Mouse (Mus musculus) heart, adult 10 weeks (tissue): Measurements from ENCODE around the gene Tsc22d4. TPM values are rescaled to one million over a fixed set of nuclear protein-coding genes. Genes with fewer than 3 reads are reported as not detected.

Experiments
- polyA plus RNA-seq: library from polyadenylated mRNA; stranded (reverse); fragments of 350-450 nt; fragmentation: Illumina TruSeq; extraction: RNeasy Lipid Tissue Mini Kit (QIAGEN cat#74804); gene quantifications from one replicate; pipeline ENCODE4 v1.2.3, GENCODE M21; 2014; ENCODE audit warnings: low read depth, low replicate concordance

Tsc22d4 gene
- 177 TPM for polyA plus RNA-seq

DNA sequence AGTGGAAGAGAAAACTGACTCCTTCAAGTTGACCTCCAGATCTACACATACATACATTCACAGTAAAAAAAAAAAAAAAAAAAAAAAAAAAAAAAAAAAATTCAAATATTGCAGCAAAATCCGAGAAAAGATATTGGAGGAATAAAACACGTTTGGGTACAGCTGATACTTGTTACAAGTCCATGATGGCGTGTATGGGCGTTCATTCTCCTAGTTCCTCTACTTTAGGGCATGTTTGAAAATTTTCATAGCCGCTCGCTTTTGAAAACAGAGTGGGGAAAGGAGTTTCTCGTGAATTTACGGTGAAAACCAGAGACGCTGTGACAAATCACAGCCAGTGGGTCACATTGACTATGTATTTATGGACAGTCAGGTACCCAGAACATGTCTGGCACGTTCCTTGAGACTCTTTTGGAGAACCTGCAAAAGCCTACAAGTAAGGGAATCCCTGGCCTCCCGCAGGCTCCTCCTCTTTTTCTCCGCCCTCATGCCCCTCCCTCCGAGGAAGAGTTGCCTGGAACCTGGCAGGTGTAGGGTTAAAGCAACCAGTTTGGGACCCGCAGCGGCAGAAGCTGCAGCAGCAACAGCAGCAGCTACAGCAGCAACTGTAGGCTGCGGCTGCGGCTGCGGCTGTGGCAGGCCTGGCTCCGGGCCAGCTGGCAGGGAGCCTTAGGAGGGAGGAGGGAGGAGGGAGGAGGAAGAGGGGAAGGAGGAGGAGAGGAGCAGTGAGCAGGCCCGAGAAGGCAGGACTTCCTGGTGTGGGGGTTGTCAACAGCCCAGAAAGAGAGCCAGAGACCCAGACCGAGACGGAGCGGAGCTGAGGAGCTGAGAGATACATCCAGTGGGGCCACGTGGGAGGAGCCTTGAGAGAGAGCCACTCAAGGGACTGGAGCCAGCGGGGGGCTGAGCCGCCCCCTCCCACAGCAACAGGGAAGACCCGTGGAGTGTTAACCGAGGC is at the start of gene Tsc22d4:
Tsc22d4 (plus strand) TSS at position 517 of the 958 bp plus-strand sequence.

GRCm38 (mm10) chr5:137741023-137741931 is 4.3 kb upstream of the Tsc22d4 start, which contains the start of gene Nyap1:
Nyap1 (minus strand) TSS chr5:137741607.

DNA sequence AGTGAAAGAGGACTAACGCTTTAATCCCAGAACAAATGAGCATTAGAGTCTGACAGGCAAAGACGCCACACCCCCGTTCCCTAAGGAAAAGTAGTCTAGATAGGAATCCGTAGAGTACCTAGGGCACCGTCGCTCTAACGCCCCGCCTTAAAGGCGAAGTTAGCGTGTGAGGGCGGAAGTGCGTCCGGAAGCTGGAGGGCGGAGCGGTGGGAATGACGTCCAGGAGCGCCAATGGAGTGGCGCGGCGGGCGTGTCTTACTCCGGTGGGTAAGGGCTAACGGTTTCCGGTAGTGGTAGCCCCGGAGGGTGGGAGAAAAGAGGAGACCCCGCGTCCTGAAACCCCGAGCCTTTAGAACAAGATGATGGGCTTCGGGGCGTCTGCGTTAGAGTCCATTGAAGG is 33.1 kb downstream of the Tsc22d4 start, which contains the start of gene Ppp1r35:
Ppp1r35 (plus strand) TSS at position 215 of the 400 bp plus-strand sequence.

DNA sequence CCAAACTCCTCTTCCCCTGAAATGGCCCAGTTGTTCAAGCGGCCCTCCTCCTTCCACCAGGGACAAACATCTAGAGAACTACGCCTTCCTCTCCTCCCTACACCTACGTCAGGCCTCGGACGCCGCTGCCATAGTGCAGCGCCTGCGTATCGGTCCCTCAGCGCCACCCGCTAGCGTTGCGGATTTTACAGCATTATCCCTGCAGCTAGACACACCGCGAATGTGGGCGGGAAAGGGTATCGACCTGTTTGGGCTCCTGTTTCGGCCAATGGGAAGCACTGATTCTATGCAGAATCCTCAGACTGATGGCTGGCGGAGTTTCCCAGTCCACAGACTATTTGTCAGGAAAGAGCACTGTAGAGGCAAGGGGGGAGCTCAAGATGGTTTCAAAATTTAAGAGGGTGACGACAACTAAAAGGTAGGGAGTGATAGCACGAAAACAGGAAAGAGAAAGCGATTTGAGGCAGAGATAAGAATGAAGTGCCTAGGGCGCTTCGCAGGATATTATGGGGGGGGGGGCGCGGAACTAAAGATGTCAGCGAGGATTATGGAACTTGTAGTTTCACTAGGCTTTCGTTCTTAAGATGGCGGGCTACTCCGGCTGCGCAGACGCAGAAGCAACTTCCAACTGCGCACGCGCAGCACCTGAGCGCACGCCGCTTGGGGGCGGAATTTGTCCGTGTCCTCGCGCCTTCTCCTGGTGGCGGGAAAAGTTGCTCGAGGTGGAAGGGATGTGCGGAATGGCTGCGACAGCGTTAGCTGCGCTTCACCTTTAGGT is 41.8 kb downstream of the Tsc22d4 start, which contains the start of the genes Mepce and Zcwpw1:
Mepce (minus strand) TSS at position 505 of the 778 bp plus-strand sequence.
Zcwpw1 (plus strand) TSS at position 648 of the 778 bp plus-strand sequence.

Other genes with a start within 250 kb of the Tsc22d4 start
- 15.7 TPM for gene Pop7, start 243.2 kb upstream of the Tsc22d4 start, polyA plus RNA-seq
- 23.9 TPM for gene Gigyf1, start 227.2 kb upstream of the Tsc22d4 start, polyA plus RNA-seq
- gene Epo, start 212.5 kb upstream of the Tsc22d4 start, polyA plus RNA-seq: not detected
- gene Gnb2, start 212.2 kb upstream of the Tsc22d4 start, polyA plus RNA-seq: 231 TPM
- gene Actl6b, start 192.2 kb upstream of the Tsc22d4 start, polyA plus RNA-seq: not detected
- gene Tfr2, start 175.9 kb upstream of the Tsc22d4 start, polyA plus RNA-seq: not detected
- gene Mospd3, start 144.7 kb upstream of the Tsc22d4 start, polyA plus RNA-seq: 11.4 TPM
- gene Pcolce, start 131.9 kb upstream of the Tsc22d4 start, polyA plus RNA-seq: 74.5 TPM
- gene Fbxo24, start 116.7 kb upstream of the Tsc22d4 start, polyA plus RNA-seq: 0.21 TPM
- gene Lrch4, start 116.6 kb upstream of the Tsc22d4 start, polyA plus RNA-seq: 12.7 TPM
- 10.8 TPM for gene Gm20605, start 116.6 kb upstream of the Tsc22d4 start, polyA plus RNA-seq
- 10.5 TPM for gene Sap25, start 104.4 kb upstream of the Tsc22d4 start, polyA plus RNA-seq
- 0.99 TPM for gene Irs3, start 100.0 kb upstream of the Tsc22d4 start, polyA plus RNA-seq
- gene Agfg2, start 61.0 kb upstream of the Tsc22d4 start, polyA plus RNA-seq: 10.5 TPM
- gene Nyap1, start 4.1 kb upstream of the Tsc22d4 start, polyA plus RNA-seq: 1.2 TPM
- 8.7 TPM for gene Ppp1r35, start 33.1 kb downstream of the Tsc22d4 start, polyA plus RNA-seq
- gene Mepce, start 41.9 kb downstream of the Tsc22d4 start, polyA plus RNA-seq: 22.7 TPM
- 0.81 TPM for gene Zcwpw1, start 42.1 kb downstream of the Tsc22d4 start, polyA plus RNA-seq
- 0.97 TPM for gene Pilra, start 90.6 kb downstream of the Tsc22d4 start, polyA plus RNA-seq
- 1.3 TPM for gene Pilrb1, start 112.4 kb downstream of the Tsc22d4 start, polyA plus RNA-seq
- 1.0 TPM for gene Pilrb2, start 126.1 kb downstream of the Tsc22d4 start, polyA plus RNA-seq
- gene Cyp3a13, start 175.9 kb downstream of the Tsc22d4 start, polyA plus RNA-seq: 0.16 TPM
- gene Gjc3, start 217.4 kb downstream of the Tsc22d4 start, polyA plus RNA-seq: 0.21 TPM
- 1.7 TPM for gene Azgp1, start 235.8 kb downstream of the Tsc22d4 start, polyA plus RNA-seq